ENCODE assay signal across 16 mouse cellular contexts in genomic region chr7:84401641-84402455, GRCm38 (mm10). TPM values are rescaled to one million over a fixed set of nuclear protein-coding genes. Genes with fewer than 3 reads are reported as not detected.
DNase-seq lines count a peak whose midpoint lies in the region; ATAC-seq lines count a peak whose summit lies in the region.
"Had no signal": no experiment of that assay in that cellular context is flagged by ENCODE, and none has a peak within 500 bp of the region (broad histone marks: within the 10 kb centered on the region; RNA-seq: fewer than 3 reads in every experiment).

No protein-coding gene starts in this region.

- no peaks in the 10 kb centered on the region for H3K4me1 ChIP-seq in embryonic facial prominence, embryonic 11.5 days (ENCODE audit: control insufficient read depth, insufficient read depth, low read length)
- H3K4me1 ChIP-seq in embryonic facial prominence, embryonic 10.5 days, result peaks cover 35% of the 10 kb centered on the region
- peaks cover 6% of the 10 kb centered on the region; the same call in 1 of the 2 replicates for H3K4me1 ChIP-seq in embryonic facial prominence, embryonic 12.5 days
- peaks cover 71% of the 10 kb centered on the region for H3K4me1 ChIP-seq in hindbrain, embryonic 13.5 days (replicated peaks)
- peaks cover 38% of the 10 kb centered on the region for H3K4me1 ChIP-seq in neural tube, embryonic 12.5 days
- H3K4me1 ChIP-seq in kidney, embryonic 15.5 days, result 0 out of 2 replicates have a peak, but pooled peaks cover 3% of the 10 kb centered on the region
- H3K4me1 ChIP-seq: heart, embryonic 15.5 days had no signal

- no peak overlapping the region for H3K4me2 ChIP-seq in embryonic facial prominence, embryonic 11.5 days (ENCODE audit: low read depth, low read length)
- no peak overlapping the region for H3K4me2 ChIP-seq in embryonic facial prominence, embryonic 12.5 days (replicated peaks)
- H3K4me2 ChIP-seq in hindbrain, embryonic 13.5 days, result peak overlapping the region; percentile 30
- peak overlapping the region; percentile 7; the same call in 1 of the 2 replicates for H3K4me2 ChIP-seq in neural tube, embryonic 12.5 days (replicated peaks)
- H3K4me2 ChIP-seq in kidney, embryonic 15.5 days, result no peak overlapping the region
- H3K4me2 ChIP-seq: embryonic facial prominence, embryonic 13.5 days; heart, embryonic 15.5 days had no signal

- no peak overlapping the region for H3K27ac ChIP-seq in embryonic facial prominence, embryonic 11.5 days (replicated peaks; ENCODE audit: low read depth, low read length)
- H3K27ac ChIP-seq in embryonic facial prominence, embryonic 10.5 days (replicated peaks), result no peak overlapping the region
- H3K27ac ChIP-seq in embryonic facial prominence, embryonic 12.5 days, result no peak overlapping the region
- H3K27ac ChIP-seq in hindbrain, embryonic 13.5 days, result peak overlapping the region; percentile 83
- peak overlapping the region; percentile 7; the same call in 1 of the 2 replicates for H3K27ac ChIP-seq in neural tube, embryonic 12.5 days
- H3K27ac ChIP-seq in kidney, embryonic 15.5 days, result no peak overlapping the region
- H3K27ac ChIP-seq: embryonic facial prominence, embryonic 13.5 days; heart, embryonic 15.5 days had no signal

- peak; percentile 71; the same call in 1 of the 2 replicates for ATAC-seq in embryonic facial prominence, embryonic 11.5 days (replicated peaks; ENCODE audit: insufficient number of reproducible peaks, low FRiP score, low TSS enrichment, low read depth)
- 0 out of 2 replicates have a peak, but pooled peaks have one; percentile 30 for ATAC-seq in embryonic facial prominence, embryonic 12.5 days (ENCODE audit: insufficient number of reproducible peaks, insufficient read depth, low FRiP score, low TSS enrichment)
- ATAC-seq in hindbrain, embryonic 13.5 days (ENCODE audit: low FRiP score), result peak; percentile 83
- peak; percentile 81 for ATAC-seq in neural tube, embryonic 12.5 days (ENCODE audit: low FRiP score, low read depth)
- no peak for ATAC-seq in kidney, embryonic 15.5 days (replicated peaks; ENCODE audit: low FRiP score)
- ATAC-seq: intestine, postnatal 0 days had no signal

- no peaks in the 10 kb centered on the region for H3K27me3 ChIP-seq in embryonic facial prominence, embryonic 11.5 days (ENCODE audit: control insufficient read depth, insufficient read depth, low read length)
- no peaks in the 10 kb centered on the region for H3K27me3 ChIP-seq in embryonic facial prominence, embryonic 10.5 days (replicated peaks; ENCODE audit: low read depth, poor library complexity, severe bottlenecking)
- H3K27me3 ChIP-seq in embryonic facial prominence, embryonic 12.5 days, result no peaks in the 10 kb centered on the region
- no peaks in the 10 kb centered on the region for H3K27me3 ChIP-seq in hindbrain, embryonic 13.5 days
- H3K27me3 ChIP-seq in neural tube, embryonic 12.5 days (replicated peaks), result no peaks in the 10 kb centered on the region
- no peaks in the 10 kb centered on the region for H3K27me3 ChIP-seq in kidney, embryonic 15.5 days
- H3K27me3 ChIP-seq: embryonic facial prominence, embryonic 13.5 days; heart, embryonic 15.5 days had no signal

- 54% methylated on average over 9 of the region's 9 CpGs for WGBS in embryonic facial prominence, embryonic 11.5 days
- 59% methylated on average over 9 of the region's 9 CpGs for WGBS in embryonic facial prominence, embryonic 10.5 days
- WGBS in embryonic facial prominence, embryonic 12.5 days, result 52% methylated on average over 9 of the region's 9 CpGs
- WGBS in hindbrain, embryonic 13.5 days, result 31% methylated on average over 9 of the region's 9 CpGs
- WGBS in neural tube, embryonic 12.5 days, result 41% methylated on average over 9 of the region's 9 CpGs
- 61% methylated on average over 9 of the region's 9 CpGs for whole genome bisulfite sequencing in kidney, embryonic 15.5 days

- no peaks in the 10 kb centered on the region for H3K36me3 ChIP-seq in embryonic facial prominence, embryonic 11.5 days (replicated peaks; ENCODE audit: control insufficient read depth, insufficient read depth, low read depth, low read length)
- H3K36me3 ChIP-seq in embryonic facial prominence, embryonic 10.5 days (replicated peaks), result peaks cover 23% of the 10 kb centered on the region
- no peaks in the 10 kb centered on the region for H3K36me3 ChIP-seq in embryonic facial prominence, embryonic 12.5 days
- peaks cover 5% of the 10 kb centered on the region for H3K36me3 ChIP-seq in hindbrain, embryonic 13.5 days
- H3K36me3 ChIP-seq in neural tube, embryonic 12.5 days, result no peaks in the 10 kb centered on the region; the same call in 1 of the 2 replicates
- no peaks in the 10 kb centered on the region for H3K36me3 ChIP-seq in kidney, embryonic 15.5 days
- H3K36me3 ChIP-seq: embryonic facial prominence, embryonic 13.5 days; heart, embryonic 15.5 days had no signal

- H3K9ac ChIP-seq in embryonic facial prominence, embryonic 11.5 days (replicated peaks; ENCODE audit: low read length), result no peak overlapping the region
- no peak overlapping the region for H3K9ac ChIP-seq in embryonic facial prominence, embryonic 12.5 days
- H3K9ac ChIP-seq in hindbrain, embryonic 13.5 days, result no peak overlapping the region
- no peak overlapping the region for H3K9ac ChIP-seq in neural tube, embryonic 12.5 days
- no peak overlapping the region for H3K9ac ChIP-seq in kidney, embryonic 15.5 days
- H3K9ac ChIP-seq: embryonic facial prominence, embryonic 13.5 days; heart, embryonic 15.5 days had no signal

- H3K4me3 ChIP-seq in embryonic facial prominence, embryonic 11.5 days (ENCODE audit: low read depth, low read length), result no peak overlapping the region
- no peak overlapping the region for H3K4me3 ChIP-seq in embryonic facial prominence, embryonic 10.5 days
- H3K4me3 ChIP-seq in embryonic facial prominence, embryonic 12.5 days, result no peak overlapping the region
- no peak overlapping the region for H3K4me3 ChIP-seq in hindbrain, embryonic 13.5 days
- no peak overlapping the region for H3K4me3 ChIP-seq in neural tube, embryonic 12.5 days
- no peak overlapping the region for H3K4me3 ChIP-seq in kidney, embryonic 15.5 days (replicated peaks)
- H3K4me3 ChIP-seq: embryonic facial prominence, embryonic 13.5 days; heart, embryonic 15.5 days had no signal

- no peak for DNase-seq in embryonic facial prominence, embryonic 11.5 days (ENCODE audit: low spot score)
- DNase-seq in embryonic facial prominence, embryonic 10.5 days (ENCODE audit: low spot score), result no peak
- no peak for DNase-seq in gastrocnemius, adult 18-20 months (ENCODE audit: low spot score)
- no peak for DNase-seq in yolk sac, embryonic 10.5 days (ENCODE audit: low spot score)
- DNase-seq: gastrocnemius, postnatal 14 days; liver; lung, postnatal 14 days; right cerebral cortex, postnatal 4 days had no signal

- no peaks in the 10 kb centered on the region for H3K9me3 ChIP-seq in embryonic facial prominence, embryonic 11.5 days (replicated peaks; ENCODE audit: control insufficient read depth, low read length)
- no peaks in the 10 kb centered on the region for H3K9me3 ChIP-seq in embryonic facial prominence, embryonic 10.5 days
- no peaks in the 10 kb centered on the region for H3K9me3 ChIP-seq in embryonic facial prominence, embryonic 12.5 days
- no peaks in the 10 kb centered on the region for H3K9me3 ChIP-seq in hindbrain, embryonic 13.5 days
- no peaks in the 10 kb centered on the region for H3K9me3 ChIP-seq in neural tube, embryonic 12.5 days
- H3K9me3 ChIP-seq in kidney, embryonic 15.5 days (replicated peaks), result no peaks in the 10 kb centered on the region
- H3K9me3 ChIP-seq: embryonic facial prominence, embryonic 13.5 days; heart, embryonic 15.5 days had no signal

RNA-seq across cellular contexts. Expression of gene Arnt2, which starts 8.1 kb away (rescaled TPM):
- polyA plus RNA-seq in embryonic facial prominence, embryonic 11.5 days (2014; fragmentation: Nextera tagmentation; extraction: Ambion mirVana), result 18.5 and 21.5 TPM in 2 replicates
- polyA plus RNA-seq in embryonic facial prominence, embryonic 10.5 days (2016; fragmentation: Nextera tagmentation; extraction: Ambion mirVana), result 20.7 and 22.2 TPM in 2 replicates
- polyA plus RNA-seq in embryonic facial prominence, embryonic 12.5 days (2016; fragmentation: Nextera tagmentation; extraction: Ambion mirVana), result 26.0 and 27.8 TPM in 2 replicates
- 60.3 and 64.8 TPM in 2 replicates for polyA plus RNA-seq in hindbrain, embryonic 13.5 days (2015; fragmentation: Nextera tagmentation; extraction: Ambion mirVana)
- 42.9 and 49.8 TPM in 2 replicates for polyA plus RNA-seq in neural tube, embryonic 12.5 days (2016; fragmentation: Nextera tagmentation; extraction: Ambion mirVana)
- 1 to 10 TPM in 1 of 2 experiments, under 1 TPM in 1; 0.48 to 1.2 TPM for total RNA-seq in gastrocnemius, adult 18-20 months (2021)
- polyA plus RNA-seq in kidney, embryonic 15.5 days (2015; fragmentation: Nextera tagmentation; extraction: Ambion mirVana), result 10.5 and 12.2 TPM in 2 replicates
- total RNA-seq: MEL had no signal

Comparison
In these comparisons a context has a peak if more than half of its experiments do, and no peak if none do; other contexts are left out.
1. H3K27ac ChIP-seq: peak in hindbrain, embryonic 13.5 days (single experiment) and neural tube, embryonic 12.5 days (single experiment); none in embryonic facial prominence, embryonic 11.5 days (single experiment), embryonic facial prominence, embryonic 10.5 days (single experiment), embryonic facial prominence, embryonic 12.5 days (single experiment) and kidney, embryonic 15.5 days (single experiment).
2. H3K4me2 ChIP-seq: peak in hindbrain, embryonic 13.5 days (single experiment) and neural tube, embryonic 12.5 days (single experiment); none in embryonic facial prominence, embryonic 11.5 days (single experiment), embryonic facial prominence, embryonic 12.5 days (single experiment) and kidney, embryonic 15.5 days (single experiment).